Mouse (Mus musculus) kidney, postnatal 10 days (tissue): ENCODE results near the gene Kcnc1.

ENCODE experiments used
- DNase-seq: peaks from one replicate; pipeline ENCODE4 v3.0.0; 2021; ENCODE audit warnings: mixed read lengths

Gene Kcnc1

GRCm38 (mm10) chr7:46482099-46482531, 85.8 kb downstream of the Kcnc1 start:
- DNase-seq: peak; percentile 16

GRCm38 (mm10) chr7:46483050-46483449, 86.8 kb downstream of the Kcnc1 start:
- no peak for DNase-seq

- DNase-seq: no peak
Observed at GRCm38 (mm10) chr7:46484223-46484622, 87.9 kb downstream of the Kcnc1 start.

GRCm38 (mm10) chr7:46486761-46487160, 90.5 kb downstream of the Kcnc1 start:
- no peak for DNase-seq

- no peak for DNase-seq
Observed at GRCm38 (mm10) chr7:46487354-46487753, 91.1 kb downstream of the Kcnc1 start.
